Mouse (Mus musculus) forebrain, embryonic 12.5 days (tissue): Measurements from ENCODE around the gene Zranb3. TPM values are rescaled to one million over a fixed set of nuclear protein-coding genes. Genes with fewer than 3 reads are reported as not detected.
"Not testable (repeated sequence)": the region's sequence is repeated elsewhere in the genome, so short reads cannot be mapped to it uniquely, and the experiment has no call there.

Experiments
- ATAC-seq: fragments of 200-750 bp; cut with Nextera tagmentation; 2 replicates; pipeline ENCODE4 v1.8.0; 2017; ENCODE audit warnings: moderate TSS enrichment; ENCODE audit not compliant: low FRiP score
- H3K27ac ChIP-seq: fragments of 300-500 bp; sonication (generic); 2 replicates; pipeline ENCODE4 v1.5.1; 2016; ENCODE audit warnings: mild to moderate bottlenecking
- H3K27me3 ChIP-seq: fragments of 300-500 bp; sonication (generic); 2 replicates; pipeline ENCODE4 v1.6.1; 2016; ENCODE audit warnings: mild to moderate bottlenecking
- H3K36me3 ChIP-seq: fragments of 300-500 bp; sonication (generic); replicated peaks from 2 replicates; pipeline ENCODE4 v1.6.1; 2016; ENCODE audit warnings: mild to moderate bottlenecking
- H3K4me1 ChIP-seq: fragments of 300-500 bp; sonication (generic); 2 replicates; pipeline ENCODE4 v1.6.1; 2016
- H3K4me2 ChIP-seq: fragments of 300-500 bp; sonication (generic); 2 replicates; pipeline ENCODE4 v1.6.1; 2016; ENCODE audit warnings: mild to moderate bottlenecking, moderate library complexity
- H3K4me3 ChIP-seq: fragments of 300-500 bp; sonication (generic); replicated peaks from 2 replicates; pipeline ENCODE4 v1.5.1; 2016; ENCODE audit warnings: mild to moderate bottlenecking
- H3K9ac ChIP-seq: fragments of 300-500 bp; sonication (generic); 2 replicates; pipeline ENCODE4 v1.6.1; 2016; ENCODE audit warnings: mild to moderate bottlenecking
- H3K9me3 ChIP-seq: fragments of 300-500 bp; sonication (generic); 2 replicates; pipeline ENCODE4 v1.6.1; 2016
- WGBS: fragments of 180-500 bp; shearing (Covaris S2); methylation state at CpG from one replicate; pipeline ENCODE4 v1.1.7; 2016; 5-methylcytosine and 5-hydroxymethylcytosine counted together
- polyA plus RNA-seq: library from polyadenylated mRNA; unstranded; fragments of >200 nt; fragmentation: Nextera tagmentation; extraction: Ambion mirVana; gene quantifications from 2 replicates; pipeline ENCODE4 v1.2.1, GENCODE M21; 2016

Gene Zranb3
- polyA plus RNA-seq, result 14.6 and 15.1 TPM in 2 replicates

- under 1% methylated on average over 43 of the region's 43 CpGs for WGBS
- Histone ChIP-seq H3K4me3 (peak within 1 kb of the TSS; percentile 91), H3K9ac (peak within 1 kb of the TSS; percentile 87), H3K4me1 (peaks cover 12% of the 10 kb centered on the region), H3K36me3 (no peaks in the 10 kb centered on the region), H3K9me3 (no peaks in the 10 kb centered on the region), H3K27me3 (no peaks in the 10 kb centered on the region), H3K27ac (peak within 1 kb of the TSS; percentile 94), H3K4me2 (peak within 1 kb of the TSS; percentile 77)
- peak; percentile 95 for ATAC-seq
Measured at GRCm38 (mm10) chr1:128102641-128103461, at the start of gene Zranb3, which contains the start of gene R3hdm1. Gene Zranb3, minus strand, starts transcription at chr1:128103047. Gene R3hdm1, plus strand, starts transcription at chr1:128103301.

- Histone ChIP-seq H3K9me3 (no peaks in the 10 kb centered on the region), H3K27me3 (no peaks in the 10 kb centered on the region), H3K36me3 (no peaks in the 10 kb centered on the region), H3K9ac (no peak overlapping the region), H3K4me3 (no peak overlapping the region), H3K4me2 (no peak overlapping the region), H3K27ac (no peak overlapping the region), H3K4me1 (no peaks in the 10 kb centered on the region; the same call in 1 of the 2 replicates)
- no peak for ATAC-seq
Measured at GRCm38 (mm10) chr1:128141737-128142136, 38.9 kb upstream of the Zranb3 start.

GRCm38 (mm10) chr1:128141039-128141438 lies 38.2 kb upstream of the Zranb3 start:
- H3K27ac ChIP-seq, result no peak overlapping the region
- H3K4me1 ChIP-seq, result no peaks in the 10 kb centered on the region; the same call in 1 of the 2 replicates
- H3K36me3 ChIP-seq, result no peaks in the 10 kb centered on the region
- H3K9ac ChIP-seq, result no peak overlapping the region
- no peak overlapping the region for H3K4me3 ChIP-seq
- ATAC-seq, result no peak
- H3K4me2 ChIP-seq, result no peak overlapping the region
- no peaks in the 10 kb centered on the region for H3K9me3 ChIP-seq
- H3K27me3 ChIP-seq, result no peaks in the 10 kb centered on the region

- H3K27me3 ChIP-seq, H3K4me3 ChIP-seq, H3K9me3 ChIP-seq, H3K4me1 ChIP-seq, H3K9ac ChIP-seq, H3K36me3 ChIP-seq, H3K4me2 ChIP-seq, H3K27ac ChIP-seq, ATAC-seq: not testable (repeated sequence)
Measured at GRCm38 (mm10) chr1:128136222-128136621, 33.4 kb upstream of the Zranb3 start.

- no peaks in the 10 kb centered on the region for H3K27me3 ChIP-seq
- H3K9ac ChIP-seq, result no peak overlapping the region
- no peak for ATAC-seq
- no peak overlapping the region for H3K27ac ChIP-seq
- H3K4me3 ChIP-seq, result no peak overlapping the region
- H3K36me3 ChIP-seq, result no peaks in the 10 kb centered on the region
- no peaks in the 10 kb centered on the region for H3K4me1 ChIP-seq
- no peaks in the 10 kb centered on the region; the same call in 1 of the 2 replicates for H3K9me3 ChIP-seq
- no peak overlapping the region for H3K4me2 ChIP-seq
- 91% methylated on average over 4 of the region's 4 CpGs for WGBS
Measured at GRCm38 (mm10) chr1:128120913-128121627, 18.2 kb upstream of the Zranb3 start.

GRCm38 (mm10) chr1:128103520-128104088 lies 757 bp upstream of the Zranb3 start:
- Histone ChIP-seq H3K9ac (peak overlapping the region; percentile 87), H3K4me2 (peak overlapping the region; percentile 77), H3K36me3 (no peaks in the 10 kb centered on the region), H3K4me1 (peaks cover 12% of the 10 kb centered on the region), H3K27me3 (no peaks in the 10 kb centered on the region), H3K9me3 (no peaks in the 10 kb centered on the region), H3K27ac (peak overlapping the region; percentile 94), H3K4me3 (peak overlapping the region; percentile 91)
- ATAC-seq, result peak; percentile 67
- under 1% methylated on average over 45 of the region's 47 CpGs for WGBS

GRCm38 (mm10) chr1:128102251-128102640 lies 601 bp downstream of the Zranb3 start:
- H3K36me3 ChIP-seq, result no peaks in the 10 kb centered on the region
- peak; percentile 28 for ATAC-seq
- H3K9me3 ChIP-seq, result no peaks in the 10 kb centered on the region
- peak overlapping the region; percentile 67 for H3K4me2 ChIP-seq
- peaks cover 12% of the 10 kb centered on the region for H3K4me1 ChIP-seq
- H3K9ac ChIP-seq, result peak overlapping the region; percentile 54
- WGBS, result 0% methylated on average over 15 of the region's 15 CpGs
- H3K27me3 ChIP-seq, result no peaks in the 10 kb centered on the region
- peak overlapping the region; percentile 89 for H3K27ac ChIP-seq
- H3K4me3 ChIP-seq, result peak overlapping the region; percentile 91

- H3K4me1 ChIP-seq, result peaks cover 7% of the 10 kb centered on the region
- WGBS, result 92% methylated on average over 1 of the region's 1 CpGs
- no peak overlapping the region for H3K4me3 ChIP-seq
- no peaks in the 10 kb centered on the region for H3K9me3 ChIP-seq
- no peak overlapping the region for H3K4me2 ChIP-seq
- H3K27ac ChIP-seq, result no peak overlapping the region
- no peak for ATAC-seq
- no peaks in the 10 kb centered on the region for H3K36me3 ChIP-seq
- no peaks in the 10 kb centered on the region for H3K27me3 ChIP-seq
- H3K9ac ChIP-seq, result no peak overlapping the region
Measured at GRCm38 (mm10) chr1:128098309-128098708, 4.5 kb downstream of the Zranb3 start.

GRCm38 (mm10) chr1:128094686-128095085 lies 8.2 kb downstream of the Zranb3 start:
- Histone ChIP-seq H3K4me2 (no peak overlapping the region), H3K27ac (no peak overlapping the region), H3K9ac (no peak overlapping the region), H3K36me3 (peaks cover 20% of the 10 kb centered on the region), H3K4me1 (peaks cover 3% of the 10 kb centered on the region; the same call in 1 of the 2 replicates), H3K4me3 (no peak overlapping the region), H3K9me3 (no peaks in the 10 kb centered on the region), H3K27me3 (no peaks in the 10 kb centered on the region)
- no peak for ATAC-seq
- WGBS, result 72% methylated on average over 2 of the region's 2 CpGs

GRCm38 (mm10) chr1:128082800-128083199 lies 20.0 kb downstream of the Zranb3 start:
- WGBS, result 81% methylated on average over 7 of the region's 7 CpGs
- Histone ChIP-seq H3K4me1 (peaks cover 4% of the 10 kb centered on the region), H3K27me3 (no peaks in the 10 kb centered on the region), H3K9me3 (no peaks in the 10 kb centered on the region), H3K9ac (no peak overlapping the region), H3K27ac (no peak overlapping the region), H3K4me3 (no peak overlapping the region), H3K4me2 (no peak overlapping the region), H3K36me3 (no peaks in the 10 kb centered on the region; the same call in 1 of the 2 replicates)
- no peak for ATAC-seq

GRCm38 (mm10) chr1:128081873-128082272 lies 21.0 kb downstream of the Zranb3 start:
- no peaks in the 10 kb centered on the region for H3K27me3 ChIP-seq
- H3K36me3 ChIP-seq, result no peaks in the 10 kb centered on the region; the same call in 1 of the 2 replicates
- H3K27ac ChIP-seq, result no peak overlapping the region
- H3K4me3 ChIP-seq, result no peak overlapping the region
- H3K4me2 ChIP-seq, result no peak overlapping the region
- no peak for ATAC-seq
- H3K9ac ChIP-seq, result no peak overlapping the region
- H3K9me3 ChIP-seq, result no peaks in the 10 kb centered on the region
- 90% methylated on average over 7 of the region's 7 CpGs for WGBS
- peaks cover 5% of the 10 kb centered on the region for H3K4me1 ChIP-seq

- Histone ChIP-seq H3K4me3 (no peak overlapping the region), H3K4me2 (no peak overlapping the region), H3K27ac (no peak overlapping the region), H3K4me1 (peaks cover 7% of the 10 kb centered on the region), H3K36me3 (no peaks in the 10 kb centered on the region; the same call in 1 of the 2 replicates), H3K9ac (no peak overlapping the region), H3K9me3 (no peaks in the 10 kb centered on the region), H3K27me3 (no peaks in the 10 kb centered on the region)
- no peak for ATAC-seq
- 77% methylated on average over 5 of the region's 5 CpGs for WGBS
Measured at GRCm38 (mm10) chr1:128080936-128081696, 21.7 kb downstream of the Zranb3 start.
